Mouse (Mus musculus) intestine, postnatal 0 days (tissue): Measurements from ENCODE around the gene Pex26. TPM values are rescaled to one million over a fixed set of nuclear protein-coding genes. Genes with fewer than 3 reads are reported as not detected.

Experiments used
- ATAC-seq: fragments of 200-750 bp; cut with Nextera tagmentation; 2 replicates; pipeline ENCODE4 v1.8.0; 2017; ENCODE audit warnings: mild to moderate bottlenecking, moderate TSS enrichment, moderate library complexity
- H3K27ac ChIP-seq: fragments of 300-500 bp; sonication (generic); 2 replicates; pipeline ENCODE4 v1.5.1; 2014; ENCODE audit warnings: mild to moderate bottlenecking, low read depth, low read length, moderate library complexity
- H3K27me3 ChIP-seq: fragments of 300-500 bp; sonication (generic); replicated peaks from 2 replicates; pipeline ENCODE4 v1.6.1; 2014; ENCODE audit warnings: low read length, mixed read lengths; ENCODE audit not compliant: control insufficient read depth, insufficient read depth
- H3K36me3 ChIP-seq: fragments of 300-500 bp; sonication (generic); 2 replicates; pipeline ENCODE4 v1.6.1; 2014; ENCODE audit warnings: mild to moderate bottlenecking, moderate library complexity; ENCODE audit not compliant: control insufficient read depth, insufficient read depth
- H3K4me1 ChIP-seq: fragments of 300-500 bp; sonication (generic); replicated peaks from 2 replicates; pipeline ENCODE4 v1.6.1; 2014; ENCODE audit warnings: antibody characterized with exemption, low read length, mixed read lengths; ENCODE audit not compliant: control insufficient read depth, insufficient read depth
- H3K4me2 ChIP-seq: fragments of 300-500 bp; sonication (generic); replicated peaks from 2 replicates; pipeline ENCODE4 v1.6.1; 2014; ENCODE audit warnings: low read depth, mild to moderate bottlenecking, moderate library complexity
- H3K4me3 ChIP-seq: fragments of 300-500 bp; sonication (generic); 2 replicates; pipeline ENCODE4 v1.5.1; 2014; ENCODE audit warnings: low read depth, low read length
- H3K9ac ChIP-seq: fragments of 300-500 bp; sonication (generic); 2 replicates; pipeline ENCODE4 v1.6.1; 2014; ENCODE audit warnings: mild to moderate bottlenecking, low read depth, low read length
- H3K9me3 ChIP-seq: fragments of 300-500 bp; sonication (generic); 2 replicates; pipeline ENCODE4 v1.6.1; 2016; ENCODE audit warnings: mixed run types; ENCODE audit not compliant: control insufficient read depth
- CTCF ChIP-seq: sonication (generic); IDR thresholded peaks from 2 replicates; pipeline ENCODE4 v1.5.1; 2016; ENCODE audit warnings: low read depth, mild to moderate bottlenecking, control low read depth, antibody characterized with exemption, moderate library complexity
- WGBS: fragments of 180-500 bp; shearing (Covaris S2); extraction: QIAGEN DNeasy Blood & Tissue Kit; methylation state at CpG from one replicate; pipeline ENCODE4 v1.1.7; 2014; 5-methylcytosine and 5-hydroxymethylcytosine counted together
- polyA plus RNA-seq: library from polyadenylated mRNA; unstranded; fragments of >200 nt; fragmentation: Nextera tagmentation; extraction: Ambion mirVana; gene quantifications from 2 replicates; pipeline ENCODE4 v1.2.1, GENCODE M21; 2015

Pex26 gene
- 6.3 and 7.2 TPM in 2 replicates for polyA plus RNA-seq

DNA sequence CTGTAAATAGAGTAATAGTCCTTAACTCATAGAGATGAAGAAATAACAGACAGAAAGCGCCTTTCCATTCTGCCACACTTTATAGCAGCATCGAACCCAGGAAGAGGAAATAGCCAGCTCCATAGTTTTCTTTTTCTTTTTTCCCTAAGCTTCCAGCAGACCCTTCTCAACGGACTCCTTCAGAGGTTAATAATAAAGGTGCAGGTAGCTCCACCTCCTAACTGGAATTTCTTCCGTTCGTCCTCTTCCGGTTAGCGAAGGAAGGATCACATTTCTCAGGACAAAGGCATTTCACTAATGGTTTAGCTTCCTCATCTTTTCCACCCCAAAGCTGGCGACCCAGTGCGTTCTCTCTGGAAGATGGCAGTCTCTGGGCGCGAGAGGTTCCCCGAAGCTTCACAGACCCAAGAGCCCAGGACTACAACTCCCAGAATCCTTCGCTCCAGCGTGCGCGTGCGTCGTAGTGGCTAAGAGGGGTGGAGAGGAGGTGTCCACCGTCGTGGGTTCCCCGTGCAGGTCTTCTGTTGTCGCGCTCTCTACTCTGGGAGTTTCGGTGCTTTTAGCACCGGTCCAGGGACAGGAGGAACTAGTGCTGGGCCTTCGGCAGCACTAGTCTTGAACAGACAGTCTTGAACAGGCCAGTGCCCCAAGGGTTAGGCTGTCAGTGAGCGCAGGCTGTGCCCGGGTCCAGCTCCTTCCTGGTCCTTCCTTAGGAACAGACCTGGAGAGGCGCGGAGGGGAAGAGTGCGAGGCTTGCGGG, at the start of gene Pex26:
TSS of gene Pex26 (plus strand) at position 254 of the 760 bp plus-strand sequence.
- H3K27me3 ChIP-seq, result no peaks in the 10 kb centered on the region
- WGBS, result 1% methylated on average over 32 of the region's 32 CpGs
- H3K9ac ChIP-seq, result peak within 1 kb of the TSS; percentile 65
- ATAC-seq, result peak; percentile 76
- H3K9me3 ChIP-seq, result no peaks in the 10 kb centered on the region
- peak within 1 kb of the TSS; percentile 98 for H3K4me2 ChIP-seq
- peaks cover 13% of the 10 kb centered on the region; the same call in 1 of the 2 replicates for H3K36me3 ChIP-seq
- peak within 1 kb of the TSS; percentile 79 for H3K4me3 ChIP-seq
- 0 out of 2 replicates have a peak, but pooled peaks have one; percentile 6 for TF ChIP-seq CTCF
- peak within 1 kb of the TSS; percentile 81 for H3K27ac ChIP-seq
- H3K4me1 ChIP-seq, result no peaks in the 10 kb centered on the region

DNA sequence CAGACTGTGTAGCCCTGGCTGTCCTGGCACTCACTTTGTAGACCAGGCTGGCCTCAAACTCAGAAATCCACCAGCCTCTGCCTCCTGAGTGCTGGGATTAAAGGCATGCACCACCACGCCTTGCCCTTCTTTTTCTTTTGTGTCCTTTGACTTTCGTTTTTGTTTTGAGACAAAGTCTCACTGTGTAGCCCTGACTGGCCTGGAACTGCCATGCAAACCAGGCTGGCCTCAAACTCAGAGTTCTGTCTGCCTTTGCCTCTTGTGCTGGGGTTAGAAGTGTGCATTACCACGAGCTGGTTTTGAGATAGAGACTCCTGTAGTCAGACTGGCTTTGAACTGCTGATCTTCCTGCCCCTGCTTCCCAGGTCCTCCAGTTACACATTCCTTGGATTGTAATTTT, 49.2 kb upstream of the Pex26 start:
- ATAC-seq, result no peak
- no peak overlapping the region for H3K27ac ChIP-seq
- peaks cover 12% of the 10 kb centered on the region for H3K27me3 ChIP-seq
- no peak overlapping the region for H3K4me2 ChIP-seq
- no peaks in the 10 kb centered on the region for H3K9me3 ChIP-seq
- H3K9ac ChIP-seq, result no peak overlapping the region
- no peak overlapping the region for H3K4me3 ChIP-seq
- TF ChIP-seq CTCF, result no peak
- WGBS, result 60% methylated on average over 3 of the region's 3 CpGs
- H3K4me1 ChIP-seq, result no peaks in the 10 kb centered on the region
- H3K36me3 ChIP-seq, result no peaks in the 10 kb centered on the region

GRCm38 (mm10) chr6:121134884-121135283, 48.6 kb upstream of the Pex26 start:
- Histone ChIP-seq H3K36me3 (no peaks in the 10 kb centered on the region), H3K4me1 (no peaks in the 10 kb centered on the region), H3K9me3 (no peaks in the 10 kb centered on the region), H3K27me3 (peaks cover 12% of the 10 kb centered on the region), H3K27ac (no peak overlapping the region), H3K9ac (no peak overlapping the region), H3K4me3 (no peak overlapping the region), H3K4me2 (no peak overlapping the region)
- 68% methylated on average over 5 of the region's 5 CpGs for WGBS
- ATAC-seq, result no peak
- no peak for TF ChIP-seq CTCF

DNA sequence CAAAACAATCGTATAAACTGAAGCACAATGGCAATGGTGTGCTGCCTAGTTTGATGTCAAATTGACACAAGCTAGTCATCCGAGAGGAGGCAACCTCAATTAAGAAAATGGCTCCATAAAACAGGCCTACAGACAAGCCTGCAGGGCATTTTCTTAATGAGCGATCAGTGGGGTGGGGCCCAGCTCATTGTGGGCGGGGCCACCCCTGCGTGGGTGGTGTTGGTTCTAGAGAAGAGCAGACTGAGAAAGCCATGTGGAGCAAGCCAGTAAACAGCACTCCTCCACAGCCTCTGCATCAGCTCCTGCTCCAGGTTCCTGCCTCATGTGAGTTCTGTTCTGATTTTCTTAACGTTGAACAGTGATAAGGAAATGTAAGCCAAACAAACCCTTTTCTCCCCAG, 46.2 kb upstream of the Pex26 start:
- H3K4me1 ChIP-seq, result no peaks in the 10 kb centered on the region
- 48% methylated on average over 6 of the region's 6 CpGs for WGBS
- no peaks in the 10 kb centered on the region for H3K27me3 ChIP-seq
- no peak overlapping the region for H3K4me3 ChIP-seq
- no peaks in the 10 kb centered on the region for H3K36me3 ChIP-seq
- ATAC-seq, result no peak
- H3K27ac ChIP-seq, result no peak overlapping the region
- H3K4me2 ChIP-seq, result no peak overlapping the region
- no peaks in the 10 kb centered on the region for H3K9me3 ChIP-seq
- no peak overlapping the region for H3K9ac ChIP-seq
- no peak for TF ChIP-seq CTCF

DNA sequence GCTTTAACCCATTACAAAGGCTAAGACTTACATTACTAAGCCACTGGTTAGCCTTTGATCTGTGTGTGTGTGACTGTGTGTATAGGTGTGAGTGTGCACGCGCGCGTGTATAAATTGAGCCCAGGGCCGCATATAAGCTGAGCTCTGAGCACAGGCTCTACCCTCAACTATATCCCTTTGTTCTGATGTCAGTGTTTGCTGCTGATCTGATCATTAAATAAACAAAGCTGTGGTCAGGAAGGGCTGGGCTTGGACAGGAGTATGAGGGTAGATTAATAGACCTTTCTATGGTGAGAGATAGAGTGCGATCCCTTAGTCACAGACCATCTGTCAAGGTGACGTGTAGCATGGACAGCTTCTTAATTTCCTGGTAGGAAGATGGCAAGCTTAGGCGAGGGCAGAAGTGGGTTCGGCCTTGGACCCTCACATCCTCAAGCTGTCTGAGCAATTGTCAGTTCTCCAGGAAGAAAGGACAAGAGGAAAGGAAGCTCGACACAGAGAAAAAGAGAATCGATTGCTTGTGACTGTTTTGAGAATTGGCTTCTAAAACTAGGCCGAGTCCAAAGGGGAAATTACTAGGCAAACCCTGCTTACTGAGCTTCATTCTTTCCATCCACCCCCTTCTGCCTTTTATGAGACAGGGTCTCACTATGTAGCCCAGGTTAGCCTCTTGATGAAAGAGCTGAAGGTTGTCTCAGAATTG, 45.0 kb upstream of the Pex26 start:
- H3K9ac ChIP-seq, result no peak overlapping the region
- no peak overlapping the region for H3K4me3 ChIP-seq
- ATAC-seq, result peak; percentile 41; the same call in 1 of the 2 replicates
- H3K27ac ChIP-seq, result no peak overlapping the region
- H3K36me3 ChIP-seq, result no peaks in the 10 kb centered on the region
- no peaks in the 10 kb centered on the region for H3K4me1 ChIP-seq
- H3K27me3 ChIP-seq, result no peaks in the 10 kb centered on the region
- no peak for TF ChIP-seq CTCF
- 63% methylated on average over 12 of the region's 12 CpGs for WGBS
- no peak overlapping the region for H3K4me2 ChIP-seq
- H3K9me3 ChIP-seq, result no peaks in the 10 kb centered on the region

GRCm38 (mm10) chr6:121139271-121139670, 44.2 kb upstream of the Pex26 start:
- H3K4me2 ChIP-seq, result no peak overlapping the region
- H3K4me3 ChIP-seq, result no peak overlapping the region
- ATAC-seq, result no peak
- no peak for TF ChIP-seq CTCF
- H3K4me1 ChIP-seq, result no peaks in the 10 kb centered on the region
- no peak overlapping the region for H3K9ac ChIP-seq
- no peaks in the 10 kb centered on the region for H3K36me3 ChIP-seq
- no peaks in the 10 kb centered on the region for H3K9me3 ChIP-seq
- no peaks in the 10 kb centered on the region for H3K27me3 ChIP-seq
- WGBS, result 93% methylated on average over 1 of the region's 1 CpGs
- no peak overlapping the region for H3K27ac ChIP-seq
